Mouse (Mus musculus) gastrocnemius, postnatal 36 days (tissue): ENCODE data around the gene Sval3. TPM values are rescaled to one million over a fixed set of nuclear protein-coding genes. Genes with fewer than 3 reads are reported as not detected.

ENCODE experiments used
- DNase-seq, 2 experiments: peaks; one replicate each; pipeline ENCODE4 v3.0.0; 2022
- intact Hi-C: fragments of 180-260 bp; cut with DNase I; formaldehyde crosslinking; loops from one replicate; pipeline ENCODE4 v1.15.1; 2025
- long read RNA-seq, 2 experiments: library from polyadenylated mRNA; stranded (forward); transcript quantifications; one replicate each; pipeline ENCODE4 v2.0.0; 2021
- total RNA-seq, 2 experiments: library from RNA; stranded (reverse); gene quantifications; 2 replicates each; pipeline ENCODE4 v1.2.3; 2021

Sval3 gene
- total RNA-seq = not detected
- long read RNA-seq, experiment 1 = 0 reads
- long read RNA-seq, experiment 2 = 0 reads

- DNase-seq = no peak
- intact Hi-C loops = no loop called here
Observed at GRCm38 (mm10) chr6:41967840-41968239, at the start of gene Sval3. Gene Sval3, plus strand, starts transcription at chr6:41968140.

- intact Hi-C loops = no loop called here
- no peak for DNase-seq
Observed at GRCm38 (mm10) chr6:41951330-41951729, 16.6 kb upstream of the Sval3 start, which contains the start of gene Sval1. Gene Sval1, plus strand, starts transcription at chr6:41951630.

Other genes with a start within 250 kb of the Sval3 start
- not detected for gene Olfr459, start 193.0 kb upstream of the Sval3 start, total RNA-seq
- not detected for gene Pip, start 120.6 kb upstream of the Sval3 start, total RNA-seq
- gene Sval2, start 115.2 kb upstream of the Sval3 start, total RNA-seq = not detected
- not detected for gene Sval1, start 16.5 kb upstream of the Sval3 start, total RNA-seq
- gene Sva, start 70.3 kb downstream of the Sval3 start, total RNA-seq = not detected
- not detected for gene Tas2r139, start 172.8 kb downstream of the Sval3 start, total RNA-seq
- gene Tas2r144, start 247.2 kb downstream of the Sval3 start, total RNA-seq = not detected